Mouse (Mus musculus): Measurements from ENCODE around the gene Dnajc15. TPM values are rescaled to one million over a fixed set of nuclear protein-coding genes. Genes with fewer than 3 reads are reported as not detected.

The Dnajc15 gene
- polyA plus RNA-seq, 1 experiment from 2014 or later, result 105 TPM

DNA sequence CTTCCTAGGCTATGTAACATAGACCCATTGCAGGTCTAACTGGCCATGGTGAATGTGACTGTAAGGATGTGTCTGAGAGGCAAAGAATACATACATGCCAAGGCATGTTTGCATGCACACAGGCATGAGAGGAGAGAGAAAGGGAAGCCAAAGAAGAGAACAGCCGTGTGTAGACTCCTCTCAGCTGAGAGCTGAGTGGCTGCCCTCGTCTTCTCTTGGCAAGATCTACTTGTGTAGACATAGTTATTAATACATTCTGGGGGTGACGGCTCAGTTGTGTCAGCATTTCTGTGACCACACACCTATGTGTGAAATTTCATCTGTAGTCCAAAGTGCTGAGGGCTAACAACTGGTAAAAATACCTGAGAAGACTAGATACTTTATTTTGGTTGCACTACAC, 55.1 kb downstream of the Dnajc15 start:
- Histone ChIP-seq H3K4me2 (ENCODE audit: low read depth, low read length) (no peak overlapping the region), H3K36me3 (ENCODE audit: control insufficient read depth, insufficient read depth, low read length) (no peaks in the 10 kb centered on the region), H3K9ac (replicated peaks; ENCODE audit: low read depth, low read length) (no peak overlapping the region), H3K27ac (ENCODE audit: low read depth, low read length) (no peak overlapping the region), H3K9me3 (ENCODE audit: control insufficient read depth, low read length) (no peaks in the 10 kb centered on the region), H3K27me3 (ENCODE audit: control insufficient read depth, insufficient read depth, low read length) (no peaks in the 10 kb centered on the region), H3K4me1 (ENCODE audit: control insufficient read depth, insufficient read depth, low read length) (no peaks in the 10 kb centered on the region), H3K4me3 (ENCODE audit: low read depth, low read length) (no peak overlapping the region)
- ATAC-seq (ENCODE audit: low read depth), result no peak
- WGBS, result 93% methylated on average over 3 of the region's 3 CpGs

- Histone ChIP-seq H3K9me3 (ENCODE audit: control insufficient read depth, low read length) (no peaks in the 10 kb centered on the region), H3K27ac (ENCODE audit: low read depth, low read length) (no peak overlapping the region), H3K36me3 (ENCODE audit: control insufficient read depth, insufficient read depth, low read length) (no peaks in the 10 kb centered on the region), H3K27me3 (ENCODE audit: control insufficient read depth, insufficient read depth, low read length) (no peaks in the 10 kb centered on the region), H3K4me3 (ENCODE audit: low read depth, low read length) (no peak overlapping the region), H3K9ac (replicated peaks; ENCODE audit: low read depth, low read length) (no peak overlapping the region), H3K4me2 (ENCODE audit: low read depth, low read length) (no peak overlapping the region), H3K4me1 (ENCODE audit: control insufficient read depth, insufficient read depth, low read length) (no peaks in the 10 kb centered on the region)
- ATAC-seq (ENCODE audit: low read depth), result no peak
- 95% methylated on average over 6 of the region's 6 CpGs for WGBS
Measured at GRCm38 (mm10) chr14:77817561-77817960, 57.4 kb downstream of the Dnajc15 start.

- H3K4me3 ChIP-seq (ENCODE audit: low read depth, low read length), result no peak overlapping the region
- H3K4me2 ChIP-seq (ENCODE audit: low read depth, low read length), result no peak overlapping the region
- no peak for ATAC-seq (ENCODE audit: low read depth)
- no peaks in the 10 kb centered on the region for H3K36me3 ChIP-seq (ENCODE audit: control insufficient read depth, insufficient read depth, low read length)
- H3K4me1 ChIP-seq (ENCODE audit: control insufficient read depth, insufficient read depth, low read length), result no peaks in the 10 kb centered on the region
- no peaks in the 10 kb centered on the region for H3K9me3 ChIP-seq (ENCODE audit: control insufficient read depth, low read length)
- WGBS, result 49% methylated on average over 4 of the region's 4 CpGs
- no peak overlapping the region for H3K27ac ChIP-seq (ENCODE audit: low read depth, low read length)
- no peak overlapping the region for H3K9ac ChIP-seq (replicated peaks; ENCODE audit: low read depth, low read length)
- H3K27me3 ChIP-seq (ENCODE audit: control insufficient read depth, insufficient read depth, low read length), result no peaks in the 10 kb centered on the region
Measured at GRCm38 (mm10) chr14:77814935-77815334, 60.0 kb downstream of the Dnajc15 start.

GRCm38 (mm10) chr14:77812890-77813289, 62.0 kb downstream of the Dnajc15 start:
- Histone ChIP-seq H3K36me3 (ENCODE audit: control insufficient read depth, insufficient read depth, low read length) (no peaks in the 10 kb centered on the region), H3K9ac (replicated peaks; ENCODE audit: low read depth, low read length) (no peak overlapping the region), H3K27me3 (ENCODE audit: control insufficient read depth, insufficient read depth, low read length) (no peaks in the 10 kb centered on the region), H3K9me3 (ENCODE audit: control insufficient read depth, low read length) (no peaks in the 10 kb centered on the region), H3K4me1 (ENCODE audit: control insufficient read depth, insufficient read depth, low read length) (no peaks in the 10 kb centered on the region), H3K27ac (ENCODE audit: low read depth, low read length) (no peak overlapping the region), H3K4me3 (ENCODE audit: low read depth, low read length) (no peak overlapping the region), H3K4me2 (ENCODE audit: low read depth, low read length) (no peak overlapping the region)
- WGBS, result 94% methylated on average over 1 of the region's 1 CpGs
- no peak for ATAC-seq (ENCODE audit: low read depth)

- no peaks in the 10 kb centered on the region for H3K36me3 ChIP-seq (ENCODE audit: control insufficient read depth, insufficient read depth, low read length)
- 85% methylated on average over 5 of the region's 5 CpGs for WGBS
- H3K4me1 ChIP-seq (ENCODE audit: control insufficient read depth, insufficient read depth, low read length), result no peaks in the 10 kb centered on the region
- no peak overlapping the region for H3K4me3 ChIP-seq (ENCODE audit: low read depth, low read length)
- no peaks in the 10 kb centered on the region for H3K9me3 ChIP-seq (ENCODE audit: control insufficient read depth, low read length)
- no peaks in the 10 kb centered on the region for H3K27me3 ChIP-seq (ENCODE audit: control insufficient read depth, insufficient read depth, low read length)
- H3K4me2 ChIP-seq (ENCODE audit: low read depth, low read length), result no peak overlapping the region
- ATAC-seq (ENCODE audit: low read depth), result no peak
- no peak overlapping the region for H3K27ac ChIP-seq (ENCODE audit: low read depth, low read length)
- no peak overlapping the region for H3K9ac ChIP-seq (replicated peaks; ENCODE audit: low read depth, low read length)
Measured at GRCm38 (mm10) chr14:77811466-77811865, 63.5 kb downstream of the Dnajc15 start.

GRCm38 (mm10) chr14:77807836-77808235, 67.1 kb downstream of the Dnajc15 start:
- H3K27me3 ChIP-seq (ENCODE audit: control insufficient read depth, insufficient read depth, low read length), result no peaks in the 10 kb centered on the region
- WGBS, result 87% methylated on average over 4 of the region's 4 CpGs
- no peak overlapping the region for H3K9ac ChIP-seq (replicated peaks; ENCODE audit: low read depth, low read length)
- H3K36me3 ChIP-seq (ENCODE audit: control insufficient read depth, insufficient read depth, low read length), result no peaks in the 10 kb centered on the region
- ATAC-seq (ENCODE audit: low read depth), result no peak
- H3K4me2 ChIP-seq (ENCODE audit: low read depth, low read length), result no peak overlapping the region
- H3K4me1 ChIP-seq (ENCODE audit: control insufficient read depth, insufficient read depth, low read length), result peaks cover 6% of the 10 kb centered on the region; the same call in 1 of the 2 replicates
- no peak overlapping the region for H3K27ac ChIP-seq (ENCODE audit: low read depth, low read length)
- no peak overlapping the region for H3K4me3 ChIP-seq (ENCODE audit: low read depth, low read length)
- no peaks in the 10 kb centered on the region for H3K9me3 ChIP-seq (ENCODE audit: control insufficient read depth, low read length)

DNA sequence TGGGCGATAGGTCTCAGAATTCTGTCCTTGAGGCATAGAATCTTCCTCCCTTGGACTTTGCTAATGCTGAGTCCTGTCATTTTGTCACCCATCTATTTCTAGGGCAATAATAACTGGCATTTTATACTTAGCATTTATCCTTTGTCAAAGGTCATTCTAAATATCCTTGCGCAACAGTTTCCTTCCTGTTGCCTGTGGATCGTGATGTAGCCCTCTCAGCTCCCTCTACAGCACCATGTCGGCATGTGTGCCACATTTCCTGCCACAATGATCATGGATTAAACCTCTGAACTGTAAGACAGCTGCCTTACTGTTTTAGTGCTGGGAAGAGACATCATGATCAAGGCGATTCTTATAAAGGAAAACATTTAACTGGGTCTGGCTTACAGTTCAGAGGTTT, 68.6 kb downstream of the Dnajc15 start:
- WGBS, result 91% methylated on average over 5 of the region's 5 CpGs
- H3K27ac ChIP-seq (ENCODE audit: low read depth, low read length), result no peak overlapping the region
- no peak overlapping the region for H3K9ac ChIP-seq (replicated peaks; ENCODE audit: low read depth, low read length)
- no peak for ATAC-seq (ENCODE audit: low read depth)
- peaks cover 15% of the 10 kb centered on the region; the same call in 1 of the 2 replicates for H3K4me1 ChIP-seq (ENCODE audit: control insufficient read depth, insufficient read depth, low read length)
- no peaks in the 10 kb centered on the region for H3K36me3 ChIP-seq (ENCODE audit: control insufficient read depth, insufficient read depth, low read length)
- no peaks in the 10 kb centered on the region for H3K9me3 ChIP-seq (ENCODE audit: control insufficient read depth, low read length)
- H3K27me3 ChIP-seq (ENCODE audit: control insufficient read depth, insufficient read depth, low read length), result no peaks in the 10 kb centered on the region
- no peak overlapping the region for H3K4me2 ChIP-seq (ENCODE audit: low read depth, low read length)
- H3K4me3 ChIP-seq (ENCODE audit: low read depth, low read length), result no peak overlapping the region

DNA sequence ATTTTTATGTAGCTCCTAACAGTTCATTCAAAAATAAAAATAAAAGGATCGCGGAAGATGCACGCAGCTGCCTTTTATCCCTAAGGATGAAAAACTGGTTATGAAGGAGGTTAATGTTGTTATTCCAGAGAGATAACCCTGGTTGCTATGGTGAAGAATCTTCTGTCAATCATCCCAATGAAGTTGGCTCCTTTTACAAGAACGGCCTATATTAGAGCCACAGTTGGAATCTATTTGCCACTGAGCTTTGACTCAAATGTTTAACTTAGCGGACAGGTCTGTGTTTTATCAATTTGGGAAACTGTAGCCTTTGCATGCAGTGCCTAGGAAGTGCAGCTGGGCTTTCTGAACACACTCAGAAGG, 72.7 kb downstream of the Dnajc15 start:
- Histone ChIP-seq H3K9me3 (ENCODE audit: control insufficient read depth, low read length) (no peaks in the 10 kb centered on the region), H3K4me1 (ENCODE audit: control insufficient read depth, insufficient read depth, low read length) (peaks cover 15% of the 10 kb centered on the region; the same call in 1 of the 2 replicates), H3K36me3 (ENCODE audit: control insufficient read depth, insufficient read depth, low read length) (no peaks in the 10 kb centered on the region), H3K9ac (replicated peaks; ENCODE audit: low read depth, low read length) (no peak overlapping the region), H3K4me2 (ENCODE audit: low read depth, low read length) (no peak overlapping the region; the same call in 1 of the 2 replicates), H3K4me3 (ENCODE audit: low read depth, low read length) (no peak overlapping the region), H3K27me3 (ENCODE audit: control insufficient read depth, insufficient read depth, low read length) (no peaks in the 10 kb centered on the region), H3K27ac (ENCODE audit: low read depth, low read length) (no peak overlapping the region)
- no peak for ATAC-seq (ENCODE audit: low read depth)
- WGBS, result 27% methylated on average over 5 of the region's 5 CpGs

DNA sequence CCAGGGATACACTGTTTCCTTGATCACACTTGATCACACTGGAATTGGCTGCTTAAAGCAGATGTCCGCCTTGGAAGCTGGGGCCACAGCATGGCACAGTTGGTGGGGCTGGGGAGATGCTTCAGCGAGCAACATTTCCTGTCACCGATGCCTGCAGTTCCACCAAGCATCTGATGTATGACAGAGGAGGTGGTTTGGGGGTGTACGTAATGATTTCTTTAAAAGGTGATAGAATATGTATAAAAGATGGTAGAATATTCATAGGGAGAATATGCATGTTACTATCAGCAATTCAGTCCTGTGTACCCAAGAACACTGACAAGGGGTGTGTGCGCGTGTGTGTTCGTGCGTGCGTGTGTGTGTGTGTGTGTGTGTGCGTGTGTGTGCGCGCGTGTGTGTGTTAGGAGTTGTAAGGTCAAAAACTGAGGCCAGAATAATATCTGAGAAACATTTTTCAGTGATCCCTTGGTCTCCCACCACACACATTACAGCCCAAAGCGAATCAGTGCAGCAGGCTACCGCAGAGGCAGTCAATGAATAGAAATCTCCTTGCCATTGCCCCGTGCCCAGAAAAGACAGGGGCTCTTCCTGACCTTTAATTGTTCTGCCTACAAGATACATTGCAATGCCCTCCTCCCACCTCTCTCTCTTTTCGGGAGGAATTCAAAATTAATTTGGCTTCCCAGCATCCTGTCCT, 73.2 kb downstream of the Dnajc15 start:
- H3K4me3 ChIP-seq (ENCODE audit: low read depth, low read length), result no peak overlapping the region
- no peak overlapping the region for H3K27ac ChIP-seq (ENCODE audit: low read depth, low read length)
- no peaks in the 10 kb centered on the region for H3K9me3 ChIP-seq (ENCODE audit: control insufficient read depth, low read length)
- H3K36me3 ChIP-seq (ENCODE audit: control insufficient read depth, insufficient read depth, low read length), result no peaks in the 10 kb centered on the region
- H3K4me2 ChIP-seq (ENCODE audit: low read depth, low read length), result no peak overlapping the region; the same call in 1 of the 2 replicates
- ATAC-seq (ENCODE audit: low read depth), result peak; percentile 44; the same call in 1 of the 2 replicates
- H3K9ac ChIP-seq (replicated peaks; ENCODE audit: low read depth, low read length), result 0 out of 2 replicates have a peak overlapping the region, but pooled peaks have one; percentile 5
- H3K27me3 ChIP-seq (ENCODE audit: control insufficient read depth, insufficient read depth, low read length), result no peaks in the 10 kb centered on the region
- peaks cover 15% of the 10 kb centered on the region; the same call in 1 of the 2 replicates for H3K4me1 ChIP-seq (ENCODE audit: control insufficient read depth, insufficient read depth, low read length)
- WGBS, result 63% methylated on average over 17 of the region's 17 CpGs
